Mouse (Mus musculus) large intestine, adult 2 months (tissue): ENCODE measurements around the gene Dnajc4. TPM values are rescaled to one million over a fixed set of nuclear protein-coding genes. Genes with fewer than 3 reads are reported as not detected.

ENCODE experiments used
- DNase-seq: peaks from one replicate; pipeline ENCODE4 v3.0.0-alpha.2; 2012; ENCODE audit warnings: low read depth, low spot score
- WGBS: fragments of 180-500 bp; shearing (Covaris S2); methylation state at CpG from one replicate; pipeline ENCODE4 v1.1.7; 2018; 5-methylcytosine and 5-hydroxymethylcytosine counted together
- polyA plus RNA-seq: library from polyadenylated mRNA; depleted of rRNA; stranded (reverse); fragments of >200 nt; gene quantifications from 2 replicates; pipeline ENCODE4 v1.2.3, GENCODE M21; 2012; rRNA removed

Dnajc4 gene
- polyA plus RNA-seq, result 44.6 and 46.9 TPM in 2 replicates

- under 1% methylated on average over 37 of the region's 37 CpGs for WGBS
These were observed at the start of gene Dnajc4 for GRCm38 (mm10) chr19:6992011-6992858. Gene Dnajc4, minus strand, starts transcription at chr19:6992572.

GRCm38 (mm10) chr19:7041171-7041570 lies 48.8 kb upstream of the Dnajc4 start:
- no peak for DNase-seq
- 91% methylated on average over 2 of the region's 2 CpGs for WGBS

More at GRCm38 (mm10) chr19:6992011-6992858, at the start of gene Dnajc4:
- peak; percentile 96 for DNase-seq

- 20% methylated on average over 13 of the region's 13 CpGs for WGBS
- no peak for DNase-seq
These were observed 48.3 kb upstream of the Dnajc4 start for GRCm38 (mm10) chr19:7040637-7041130.

DNA sequence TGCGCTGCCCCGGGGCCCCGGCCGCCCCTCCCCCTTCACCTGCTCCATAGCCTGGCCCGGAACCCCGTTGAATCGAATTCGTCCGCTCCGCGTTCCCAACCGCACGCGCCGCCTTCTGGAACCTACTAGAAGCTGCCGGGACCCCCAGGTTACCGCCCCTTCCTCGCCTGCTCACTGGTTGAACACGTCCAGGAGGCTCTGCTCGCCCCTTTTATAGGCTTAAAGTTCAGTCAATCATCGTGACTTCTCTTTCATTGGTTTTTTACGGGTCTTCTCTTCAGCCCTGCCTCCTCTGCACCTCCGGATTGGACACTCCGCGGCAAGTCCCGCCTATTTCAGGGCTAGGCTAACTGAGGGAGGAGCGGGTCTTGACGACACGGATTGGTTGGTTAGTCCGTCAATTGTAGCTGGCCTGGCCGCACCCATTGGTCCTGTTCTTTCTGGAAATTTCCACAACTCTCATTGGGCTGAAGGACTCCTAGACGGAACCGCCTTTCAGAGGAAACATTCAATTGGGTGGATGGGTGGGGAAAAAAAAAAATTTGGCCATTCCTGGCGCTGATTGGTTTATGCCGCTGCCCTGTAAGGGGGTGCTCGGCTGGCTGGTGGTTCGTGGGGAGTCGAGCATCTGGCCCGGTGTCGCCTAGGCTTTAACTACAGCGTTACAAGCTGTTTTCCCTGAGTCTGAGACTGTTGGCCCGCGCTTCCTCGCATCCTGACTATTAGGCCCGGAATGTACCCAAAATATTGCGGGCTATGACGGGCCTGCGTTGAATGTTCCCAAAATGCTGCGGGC lies 47.7 kb upstream of the Dnajc4 start, which contains the start of gene Stip1:
Stip1 (minus strand) TSS at position 127 of the 796 bp plus-strand sequence.
- WGBS, result 2% methylated on average over 49 of the region's 49 CpGs

GRCm38 (mm10) chr19:7039088-7039720 lies 46.8 kb upstream of the Dnajc4 start:
- DNase-seq, result no peak

More for the DNA sequence above, 47.7 kb upstream of the Dnajc4 start, which contains the start of gene Stip1:
- peak; percentile 100 for DNase-seq

GRCm38 (mm10) chr19:7034006-7034405 lies 41.6 kb upstream of the Dnajc4 start:
- WGBS, result 92% methylated on average over 5 of the region's 5 CpGs
- DNase-seq, result no peak

More at GRCm38 (mm10) chr19:7039088-7039720, 46.8 kb upstream of the Dnajc4 start:
- WGBS, result under 1% methylated on average over 35 of the region's 35 CpGs

DNA sequence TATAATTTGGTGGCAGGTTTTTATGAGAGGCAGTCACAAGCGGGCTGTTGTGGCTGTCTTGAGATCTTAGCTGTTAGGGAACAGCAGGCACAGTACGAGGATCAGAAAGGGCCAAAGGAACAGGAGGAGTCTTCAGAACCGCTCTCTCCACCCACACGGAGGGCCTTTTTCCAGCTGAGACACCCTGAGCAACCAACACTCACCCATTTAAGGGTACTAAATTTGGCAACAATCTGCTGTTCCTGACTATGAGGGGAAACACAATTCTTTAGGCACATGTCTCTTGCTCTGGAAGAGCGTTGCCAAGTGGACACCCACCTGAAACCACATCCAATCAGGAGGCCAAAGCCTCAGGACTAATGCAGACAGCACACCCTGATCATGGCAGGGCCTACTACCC lies 37.2 kb upstream of the Dnajc4 start:
- 92% methylated on average over 5 of the region's 5 CpGs for WGBS
- no peak for DNase-seq

DNA sequence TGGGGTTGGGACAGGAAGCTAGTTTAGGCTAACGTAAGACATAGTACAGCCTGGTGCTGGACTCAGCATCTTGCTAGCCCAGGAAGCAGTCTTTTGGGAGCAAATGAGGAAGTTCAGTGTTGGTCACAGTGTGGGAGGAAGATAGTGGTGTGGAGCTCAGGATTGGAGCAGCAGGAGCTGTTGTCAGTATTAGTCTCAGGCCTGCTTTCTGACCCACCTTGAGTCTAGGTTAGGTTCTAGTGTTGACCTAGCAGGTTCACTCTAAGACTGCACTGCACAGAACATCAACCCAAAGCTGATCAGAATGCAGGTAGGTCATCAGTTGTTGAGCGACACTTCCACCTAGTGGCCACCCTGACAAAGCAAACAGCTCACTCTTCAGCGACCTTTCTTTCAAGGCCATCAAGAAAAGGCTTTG lies 27.9 kb upstream of the Dnajc4 start:
- DNase-seq, result no peak

DNA sequence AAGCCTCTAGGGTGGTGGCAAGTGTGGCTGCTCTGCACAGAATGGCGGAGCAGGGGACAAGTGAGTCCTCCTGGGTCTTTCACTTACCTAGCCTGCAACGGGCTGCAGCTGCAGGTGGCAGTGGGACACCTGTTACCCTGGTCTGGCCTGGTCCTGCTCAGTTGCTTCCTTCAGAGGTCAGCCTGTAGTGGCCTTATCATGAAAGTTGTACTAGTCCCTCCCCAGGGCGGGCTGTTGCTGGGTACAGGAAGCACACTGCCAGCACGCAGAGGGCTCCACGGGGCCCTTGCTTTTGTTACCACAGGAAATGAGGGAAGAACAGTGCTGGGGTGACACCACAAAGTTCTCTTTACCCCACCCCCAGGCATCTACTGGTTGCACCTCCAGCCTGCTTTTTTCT lies 26.8 kb upstream of the Dnajc4 start, which contains the start of gene Fermt3:
Fermt3 (minus strand) TSS at position 279 of the 400 bp plus-strand sequence.
- 70% methylated on average over 5 of the region's 5 CpGs for WGBS
- no peak for DNase-seq

More for the DNA sequence above, 27.9 kb upstream of the Dnajc4 start:
- 36% methylated on average over 3 of the region's 3 CpGs for WGBS

DNA sequence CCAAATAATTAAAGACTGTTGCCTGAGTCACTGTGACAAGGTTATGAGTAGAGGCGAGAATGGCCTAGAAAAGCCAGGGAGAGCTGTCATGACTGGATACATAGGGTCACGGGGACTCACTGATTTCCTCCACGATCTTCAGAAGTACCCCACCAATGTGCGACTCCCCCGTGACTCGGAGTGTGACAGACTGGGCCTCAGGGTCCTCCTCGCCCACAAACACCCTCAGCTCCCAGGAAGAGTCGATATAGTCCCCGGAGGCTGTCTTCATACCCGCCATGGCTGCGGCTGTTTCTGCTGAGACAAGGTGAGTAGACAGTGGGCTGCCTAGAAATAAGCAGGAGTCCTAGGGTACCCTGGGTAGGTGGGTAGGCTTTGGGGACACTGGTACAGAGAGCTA lies 26.2 kb upstream of the Dnajc4 start:
- no peak for DNase-seq

DNA sequence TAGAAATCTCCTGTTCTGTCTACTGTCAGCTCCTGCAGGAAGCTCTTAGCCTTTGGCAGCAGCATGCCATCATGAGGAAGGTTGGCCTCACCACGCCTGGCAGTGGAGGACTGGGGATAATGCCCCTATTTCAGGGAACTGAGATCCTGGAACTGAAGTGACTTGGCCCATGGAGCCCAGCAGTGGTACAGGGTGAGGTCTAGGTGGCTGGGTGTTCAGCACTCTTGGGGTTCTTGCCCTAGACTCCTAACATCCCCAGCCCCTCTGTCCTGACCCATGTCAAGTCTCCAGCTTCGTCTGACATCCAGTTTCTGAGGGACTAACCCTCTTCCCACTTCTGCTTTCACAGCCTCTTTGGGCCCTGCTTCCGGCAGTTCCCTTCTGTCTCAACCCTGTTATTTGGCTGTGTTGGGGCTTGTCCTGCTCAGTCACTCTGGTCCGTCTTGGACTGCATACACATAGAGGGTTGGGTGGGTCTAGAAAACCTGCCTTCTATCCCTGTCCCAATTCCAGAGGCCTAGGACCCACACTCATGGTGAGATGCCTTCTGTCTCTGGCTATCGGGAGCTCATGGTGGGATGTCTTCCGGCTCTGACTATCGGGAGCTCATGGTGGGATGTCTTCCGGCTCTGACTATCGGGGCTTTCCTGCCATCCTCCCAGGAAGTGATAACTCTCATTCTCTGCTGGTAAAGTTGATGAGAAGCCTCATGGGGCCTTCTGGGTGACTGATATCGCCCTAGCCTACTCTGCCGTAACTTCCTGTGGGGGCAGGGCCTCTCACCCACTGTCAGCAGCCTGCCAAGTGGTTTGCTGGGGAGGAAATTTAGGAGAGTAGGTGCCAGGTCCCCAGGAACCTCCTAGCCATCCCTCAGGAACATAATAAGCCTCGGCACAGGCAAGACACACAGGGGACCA lies 25.4 kb upstream of the Dnajc4 start:
- 76% methylated on average over 12 of the region's 12 CpGs for WGBS
- no peak for DNase-seq

More for the DNA sequence above, 26.2 kb upstream of the Dnajc4 start:
- 87% methylated on average over 11 of the region's 11 CpGs for WGBS

GRCm38 (mm10) chr19:7014481-7015135 lies 22.2 kb upstream of the Dnajc4 start:
- WGBS, result 90% methylated on average over 20 of the region's 20 CpGs
- no peak for DNase-seq

DNA sequence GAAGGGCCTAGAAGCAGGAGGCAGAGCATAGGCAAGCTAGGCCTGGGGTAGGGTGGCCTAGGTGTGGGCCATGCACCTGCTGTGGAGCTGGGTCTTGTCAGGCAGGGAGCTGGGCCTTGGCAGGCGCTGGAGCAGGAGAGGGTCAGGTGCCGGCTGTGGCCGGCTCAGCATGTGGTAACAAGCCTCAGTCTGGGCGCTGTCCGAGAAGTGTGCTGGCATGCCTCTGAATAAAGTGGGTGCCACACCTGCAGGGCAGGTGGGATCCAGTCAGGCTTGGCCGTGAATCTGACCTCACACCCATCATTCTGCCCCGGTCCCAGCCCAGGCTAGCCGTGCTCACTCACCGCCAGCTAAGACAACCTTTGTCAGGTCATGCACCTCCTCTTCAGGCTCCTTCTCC lies 21.6 kb upstream of the Dnajc4 start:
- no peak for DNase-seq
- WGBS, result 98% methylated on average over 9 of the region's 9 CpGs

- 44% methylated on average over 4 of the region's 4 CpGs for WGBS
- no peak for DNase-seq
These were observed 20.1 kb upstream of the Dnajc4 start for GRCm38 (mm10) chr19:7012426-7012825.

- no peak for DNase-seq
- 38% methylated on average over 9 of the region's 9 CpGs for WGBS
These were observed 14.7 kb upstream of the Dnajc4 start for GRCm38 (mm10) chr19:7006892-7007593.

- WGBS, result 58% methylated on average over 19 of the region's 19 CpGs
These were observed 7.1 kb upstream of the Dnajc4 start for GRCm38 (mm10) chr19:6999360-7000063.

More at GRCm38 (mm10) chr19:6999360-7000063, 7.1 kb upstream of the Dnajc4 start:
- no peak for DNase-seq
